Mouse (Mus musculus) thymus, adult 2 months (tissue): ENCODE measurements around the gene Slc16a8.

Experiments
- CTCF ChIP-seq: fragments of 200-500 bp; IDR thresholded peaks from 2 replicates; pipeline ENCODE4 v1.5.1; 2012; ENCODE audit warnings: mild to moderate bottlenecking, control low read depth, low read length, moderate library complexity, borderline replicate concordance; ENCODE audit not compliant: control insufficient read depth, poor library complexity, insufficient read depth; ENCODE audit errors: extremely low read depth
- POLR2A ChIP-seq: fragments of 200-500 bp; IDR thresholded peaks from 2 replicates; pipeline ENCODE4 v1.6.1; 2012; ENCODE audit warnings: mild to moderate bottlenecking, low read length, control low read depth, moderate library complexity; ENCODE audit not compliant: control insufficient read depth, poor library complexity, insufficient read depth; ENCODE audit errors: extremely low read depth

DNA sequence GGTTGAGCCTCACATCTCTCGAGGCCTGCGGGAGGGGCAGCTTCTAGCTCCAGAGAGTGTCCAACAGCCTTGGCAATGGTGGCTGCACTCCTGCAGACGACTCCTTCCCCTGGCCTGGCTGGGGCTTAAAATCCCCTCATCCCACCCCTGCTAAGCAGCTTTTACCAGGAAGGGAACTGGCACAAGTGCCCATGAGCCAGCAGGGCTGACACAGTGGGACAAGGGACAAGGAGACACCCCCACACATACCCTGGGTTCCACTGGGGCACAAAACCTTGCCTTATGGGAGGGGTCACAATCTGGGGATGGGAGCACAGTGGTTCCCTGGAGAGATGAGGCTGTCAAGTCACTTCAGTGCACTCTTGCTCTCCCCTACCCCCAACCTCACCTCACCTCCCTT, at the start of gene Slc16a8:
- no peak for TF ChIP-seq POLR2A
- no peak for TF ChIP-seq CTCF
